Mouse (Mus musculus) limb, embryonic 10.5 days (tissue): Measurements from ENCODE around the gene Lrmda. TPM values are rescaled to one million over a fixed set of nuclear protein-coding genes. Genes with fewer than 3 reads are reported as not detected.
"Not testable (repeated sequence)": the region's sequence is repeated elsewhere in the genome, so short reads cannot be mapped to it uniquely, and the experiment has no call there.

ENCODE experiments used
- DNase-seq: peaks from one replicate; pipeline ENCODE4 v3.0.0-alpha.2; 2017; ENCODE audit warnings: low spot score
- H3K27ac ChIP-seq: fragments of 300-500 bp; sonication (generic); 2 replicates; pipeline ENCODE4 v1.5.1; 2016; ENCODE audit warnings: mild to moderate bottlenecking
- H3K27me3 ChIP-seq: fragments of 300-500 bp; sonication (generic); 2 replicates; pipeline ENCODE4 v1.6.1; 2016; ENCODE audit warnings: low read depth, mild to moderate bottlenecking; ENCODE audit not compliant: poor library complexity, severe bottlenecking
- H3K36me3 ChIP-seq: fragments of 300-500 bp; sonication (generic); 2 replicates; pipeline ENCODE4 v1.6.1; 2016; ENCODE audit warnings: mild to moderate bottlenecking, moderate library complexity
- H3K4me1 ChIP-seq: fragments of 300-500 bp; sonication (generic); 2 replicates; pipeline ENCODE4 v1.6.1; 2016
- H3K4me3 ChIP-seq: fragments of 300-500 bp; sonication (generic); 2 replicates; pipeline ENCODE4 v1.5.1; 2016; ENCODE audit warnings: mild to moderate bottlenecking, moderate library complexity
- H3K9me3 ChIP-seq: fragments of 300-500 bp; sonication (generic); replicated peaks from 2 replicates; pipeline ENCODE4 v1.6.1; 2016; ENCODE audit warnings: mild to moderate bottlenecking
- WGBS: fragments of 180-500 bp; shearing (Covaris S2); methylation state at CpG from one replicate; pipeline ENCODE4 v1.1.7; 2016; 5-methylcytosine and 5-hydroxymethylcytosine counted together
- polyA plus RNA-seq: library from polyadenylated mRNA; unstranded; fragments of >200 nt; fragmentation: Nextera tagmentation; extraction: Ambion mirVana; gene quantifications from 2 replicates; pipeline ENCODE4 v1.2.1, GENCODE M21; 2016

Gene Lrmda
- polyA plus RNA-seq, 1 experiment from 2014 or later, result 0.48 TPM

GRCm38 (mm10) chr14:22760241-22761039 lies 740.9 kb downstream of the Lrmda start:
- DNase-seq, result peak; percentile 50
- no peaks in the 10 kb centered on the region for H3K9me3 ChIP-seq
- 16% methylated on average over 7 of the region's 7 CpGs for WGBS
- no peaks in the 10 kb centered on the region for H3K36me3 ChIP-seq
- H3K27me3 ChIP-seq, result no peaks in the 10 kb centered on the region
- no peak overlapping the region for H3K27ac ChIP-seq
- H3K4me1 ChIP-seq, result peaks cover 25% of the 10 kb centered on the region
- H3K4me3 ChIP-seq, result no peak overlapping the region

DNA sequence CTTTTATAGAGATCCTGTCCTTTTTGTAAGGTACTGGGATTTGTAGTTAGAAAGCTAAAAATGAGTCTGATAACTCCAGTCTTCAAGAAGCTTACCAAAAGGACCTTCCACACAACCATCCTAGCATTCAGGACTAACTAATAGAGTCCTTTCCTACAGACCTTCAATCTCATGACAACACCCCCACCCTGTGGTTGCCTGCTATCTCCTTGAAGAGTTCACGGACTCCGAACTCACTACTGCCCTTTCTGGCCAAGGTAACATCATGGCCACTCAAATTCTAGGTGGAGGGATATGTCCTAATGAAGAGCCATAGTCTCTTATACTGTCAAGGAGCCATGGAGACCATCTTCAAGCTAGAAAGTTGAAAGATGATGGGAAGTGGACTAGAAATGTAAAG lies 762.2 kb downstream of the Lrmda start:
- peaks cover 30% of the 10 kb centered on the region for H3K27me3 ChIP-seq
- peaks cover 18% of the 10 kb centered on the region for H3K4me1 ChIP-seq
- no peak overlapping the region for H3K4me3 ChIP-seq
- no peaks in the 10 kb centered on the region for H3K9me3 ChIP-seq
- H3K36me3 ChIP-seq, result no peaks in the 10 kb centered on the region
- no peak for DNase-seq
- 78% methylated on average over 2 of the region's 2 CpGs for WGBS
- no peak overlapping the region for H3K27ac ChIP-seq

- 56% methylated on average over 2 of the region's 2 CpGs for WGBS
- H3K9me3 ChIP-seq, result no peaks in the 10 kb centered on the region
- H3K27ac ChIP-seq, result no peak overlapping the region
- H3K27me3 ChIP-seq, result peaks cover 35% of the 10 kb centered on the region
- DNase-seq, result no peak
- no peaks in the 10 kb centered on the region for H3K36me3 ChIP-seq
- no peak overlapping the region for H3K4me3 ChIP-seq
- H3K4me1 ChIP-seq, result peaks cover 18% of the 10 kb centered on the region
Observed at GRCm38 (mm10) chr14:22782365-22782764, 762.9 kb downstream of the Lrmda start.

DNA sequence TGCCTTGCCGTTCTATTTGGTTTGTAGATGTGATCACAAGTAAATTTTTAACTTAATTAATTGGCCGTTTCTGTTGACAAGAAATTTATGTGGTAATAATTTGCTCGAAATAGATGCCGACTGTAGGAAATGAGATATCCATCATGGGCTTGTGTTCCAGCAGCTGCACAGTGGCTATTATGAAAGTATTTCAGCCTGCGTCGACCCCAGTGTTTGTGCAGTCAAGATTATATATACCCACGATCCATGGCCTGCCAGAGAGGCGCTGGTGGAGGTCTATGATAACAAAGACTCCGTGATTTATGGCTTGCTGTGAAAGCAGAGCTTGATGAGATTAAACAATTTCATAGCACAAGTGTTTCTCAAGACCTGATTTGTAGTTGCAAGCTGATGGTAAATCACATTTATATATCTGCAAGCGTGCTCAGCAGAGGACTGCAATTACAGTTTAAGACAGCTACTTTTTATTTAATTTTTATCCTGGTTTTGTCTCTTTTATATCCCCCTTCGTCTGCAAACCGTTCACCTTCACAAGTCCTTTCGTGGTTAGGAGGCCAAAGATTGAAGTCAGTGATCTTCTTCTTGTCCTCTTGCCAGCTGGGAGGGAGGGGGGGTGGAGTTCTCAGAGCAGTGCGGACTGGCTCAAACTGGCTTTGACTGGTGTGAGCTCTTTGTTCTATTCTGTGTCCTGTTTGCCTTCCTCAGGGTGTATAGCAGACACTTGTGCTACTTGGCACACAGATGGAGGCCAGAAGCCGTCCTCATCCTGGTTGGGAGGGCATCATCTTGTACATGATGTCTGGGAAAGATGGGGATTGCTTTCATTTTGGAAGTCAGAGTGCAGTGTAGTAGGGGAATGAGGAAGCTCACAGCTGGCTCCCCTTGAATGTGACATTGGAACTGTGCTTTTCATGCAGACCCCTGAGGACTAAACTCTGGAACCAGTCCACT lies 764.0 kb downstream of the Lrmda start:
- WGBS, result 36% methylated on average over 15 of the region's 15 CpGs
- Histone ChIP-seq H3K9me3 (no peaks in the 10 kb centered on the region), H3K36me3 (no peaks in the 10 kb centered on the region), H3K4me3 (no peak overlapping the region), H3K4me1 (peaks cover 18% of the 10 kb centered on the region), H3K27me3 (peaks cover 41% of the 10 kb centered on the region), H3K27ac (peak overlapping the region; percentile 78)
- DNase-seq, result peak; percentile 71

DNA sequence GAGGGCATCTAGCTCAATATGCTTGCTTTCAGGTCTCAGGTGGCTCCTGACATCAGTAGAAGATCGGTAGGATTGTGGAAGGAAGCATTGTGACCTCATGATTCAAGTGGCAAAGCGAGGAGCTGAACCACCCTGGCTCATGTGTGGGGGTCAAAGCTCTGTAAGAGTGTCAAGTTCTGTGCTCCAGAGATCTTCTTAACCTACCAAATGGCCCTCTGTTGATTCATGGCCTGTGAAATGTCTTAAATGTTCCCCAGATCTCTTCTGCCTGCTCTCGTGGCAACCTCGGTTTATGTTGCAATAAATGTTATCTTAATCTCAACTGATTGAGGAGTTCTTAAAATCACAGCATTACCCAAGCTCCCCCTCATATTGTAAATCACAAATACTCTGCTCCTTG lies 780.5 kb downstream of the Lrmda start:
- no peak overlapping the region for H3K27ac ChIP-seq

DNA sequence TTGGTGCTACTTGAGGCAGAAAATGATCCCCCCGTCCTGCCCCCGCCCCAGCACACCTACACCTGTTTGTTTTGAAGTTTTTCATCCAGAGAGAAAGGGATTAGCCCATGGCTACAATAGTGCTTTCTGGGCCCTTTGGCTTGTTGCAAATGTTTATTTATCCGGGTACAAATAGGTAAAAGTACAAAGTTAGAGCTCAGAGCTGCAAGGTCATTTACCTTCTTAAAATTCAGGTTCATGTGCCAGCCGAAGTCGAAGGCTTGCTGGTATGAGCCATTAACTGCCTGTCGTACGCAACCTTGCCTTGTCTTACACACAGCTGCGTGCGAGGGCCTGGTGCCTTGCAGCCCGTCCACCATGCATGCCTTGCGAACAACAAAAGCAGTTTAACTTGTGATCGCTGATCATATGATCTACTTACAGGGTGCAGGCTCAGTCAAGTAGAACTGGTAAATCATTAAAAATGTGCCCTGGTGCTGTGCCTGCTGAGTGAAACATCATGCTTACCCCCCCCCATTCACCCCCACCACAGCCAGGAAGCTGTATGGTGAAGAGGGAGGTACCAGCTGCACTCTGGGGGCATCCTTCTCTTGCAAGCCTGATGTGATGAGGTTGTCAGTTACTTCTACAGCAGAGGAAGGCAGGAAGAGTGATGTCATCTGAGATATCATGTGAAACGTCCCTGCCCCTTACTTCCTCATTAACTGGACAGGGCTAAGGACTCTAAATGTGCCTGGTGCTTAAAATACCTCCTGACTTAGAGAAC lies 781.5 kb downstream of the Lrmda start:
- Histone ChIP-seq H3K4me1 (peaks cover 18% of the 10 kb centered on the region), H3K36me3 (no peaks in the 10 kb centered on the region), H3K27ac (0 out of 2 replicates have a peak overlapping the region, but pooled peaks have one; percentile 7), H3K9me3 (no peaks in the 10 kb centered on the region), H3K4me3 (no peak overlapping the region), H3K27me3 (peaks cover 27% of the 10 kb centered on the region; the same call in 1 of the 2 replicates)
- 83% methylated on average over 13 of the region's 13 CpGs for WGBS
- DNase-seq, result no peak

More for the DNA sequence above, 780.5 kb downstream of the Lrmda start:
- no peak for DNase-seq
- Histone ChIP-seq H3K4me1 (peaks cover 13% of the 10 kb centered on the region), H3K9me3 (no peaks in the 10 kb centered on the region), H3K36me3 (no peaks in the 10 kb centered on the region), H3K4me3 (no peak overlapping the region), H3K27me3 (peaks cover 26% of the 10 kb centered on the region; the same call in 1 of the 2 replicates)
- WGBS, result 56% methylated on average over 4 of the region's 4 CpGs

GRCm38 (mm10) chr14:22801714-22802113 lies 782.2 kb downstream of the Lrmda start:
- WGBS, result 84% methylated on average over 4 of the region's 4 CpGs
- H3K4me1 ChIP-seq, result peaks cover 23% of the 10 kb centered on the region
- not testable (repeated sequence) for H3K36me3 ChIP-seq, H3K27ac ChIP-seq, H3K9me3 ChIP-seq, DNase-seq, H3K4me3 ChIP-seq
- H3K27me3 ChIP-seq, result peaks cover 34% of the 10 kb centered on the region; the same call in 1 of the 2 replicates

DNA sequence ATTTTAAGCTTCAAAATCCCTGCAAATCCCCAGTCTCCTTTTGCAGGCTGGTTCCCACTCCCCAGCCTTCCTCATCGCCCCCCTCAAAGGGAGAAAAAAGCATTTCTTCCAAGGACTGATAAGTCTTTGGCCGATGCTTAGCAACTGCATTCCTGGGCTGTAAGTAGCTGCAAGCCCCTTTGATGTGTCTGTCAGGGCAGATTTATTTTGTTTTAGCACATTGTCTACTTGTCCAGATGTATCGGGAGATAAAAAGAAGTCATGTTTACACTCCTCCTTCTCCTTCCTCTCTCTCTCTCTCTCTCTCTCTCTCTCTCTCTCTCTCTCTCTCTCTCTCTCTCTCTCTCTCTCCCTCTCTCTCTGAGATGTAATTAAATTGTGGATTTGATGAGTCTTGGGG lies 787.8 kb downstream of the Lrmda start:
- Histone ChIP-seq H3K27ac (peak overlapping the region; percentile 77), H3K9me3 (no peaks in the 10 kb centered on the region), H3K36me3 (no peaks in the 10 kb centered on the region), H3K4me3 (no peak overlapping the region), H3K27me3 (peaks cover 70% of the 10 kb centered on the region; the same call in 1 of the 2 replicates), H3K4me1 (peaks cover 48% of the 10 kb centered on the region)
- no peak for DNase-seq
- WGBS, result 0% methylated on average over 3 of the region's 3 CpGs

GRCm38 (mm10) chr14:22807726-22808594 lies 788.4 kb downstream of the Lrmda start:
- DNase-seq, result peak; percentile 71
- Histone ChIP-seq H3K4me3 (peak overlapping the region; percentile 35), H3K27me3 (peaks cover 64% of the 10 kb centered on the region; the same call in 1 of the 2 replicates), H3K4me1 (peaks cover 53% of the 10 kb centered on the region), H3K36me3 (no peaks in the 10 kb centered on the region), H3K27ac (peak overlapping the region; percentile 77), H3K9me3 (no peaks in the 10 kb centered on the region)
- WGBS, result under 1% methylated on average over 20 of the region's 20 CpGs

DNA sequence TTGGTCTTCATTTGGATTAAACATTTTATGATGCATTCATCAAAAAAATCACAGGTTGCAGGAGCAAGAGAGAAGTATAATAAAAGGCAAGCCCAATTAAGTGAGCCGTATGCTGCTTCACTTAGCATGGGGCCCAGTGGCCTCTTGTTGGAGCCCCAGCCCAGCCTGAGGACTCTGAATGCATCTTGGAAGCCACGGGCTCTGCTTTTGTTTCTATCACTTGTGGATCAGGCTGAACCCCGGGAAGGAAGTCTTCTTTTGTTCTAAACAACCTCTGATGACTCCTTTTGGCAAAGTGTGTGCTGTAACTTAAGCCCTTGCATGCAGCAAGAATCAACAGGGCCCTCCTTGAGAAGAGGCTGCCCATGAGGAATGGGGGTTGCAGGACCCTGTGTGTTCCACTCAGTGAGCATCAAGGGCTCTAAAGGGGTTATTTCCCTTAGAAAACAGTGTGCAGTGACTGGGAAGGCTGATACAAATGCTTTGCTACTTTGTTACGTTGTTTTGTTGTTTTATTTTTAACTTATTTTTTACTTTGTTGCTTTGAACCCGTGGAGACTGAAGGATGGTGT lies 789.2 kb downstream of the Lrmda start:
- H3K4me1 ChIP-seq, result peaks cover 61% of the 10 kb centered on the region
- H3K4me3 ChIP-seq, result 0 out of 2 replicates have a peak overlapping the region, but pooled peaks have one; percentile 35
- peak; percentile 49 for DNase-seq
- peak overlapping the region; percentile 77 for H3K27ac ChIP-seq
- peaks cover 60% of the 10 kb centered on the region; the same call in 1 of the 2 replicates for H3K27me3 ChIP-seq
- no peaks in the 10 kb centered on the region for H3K36me3 ChIP-seq
- 31% methylated on average over 5 of the region's 5 CpGs for WGBS
- no peaks in the 10 kb centered on the region for H3K9me3 ChIP-seq

DNA sequence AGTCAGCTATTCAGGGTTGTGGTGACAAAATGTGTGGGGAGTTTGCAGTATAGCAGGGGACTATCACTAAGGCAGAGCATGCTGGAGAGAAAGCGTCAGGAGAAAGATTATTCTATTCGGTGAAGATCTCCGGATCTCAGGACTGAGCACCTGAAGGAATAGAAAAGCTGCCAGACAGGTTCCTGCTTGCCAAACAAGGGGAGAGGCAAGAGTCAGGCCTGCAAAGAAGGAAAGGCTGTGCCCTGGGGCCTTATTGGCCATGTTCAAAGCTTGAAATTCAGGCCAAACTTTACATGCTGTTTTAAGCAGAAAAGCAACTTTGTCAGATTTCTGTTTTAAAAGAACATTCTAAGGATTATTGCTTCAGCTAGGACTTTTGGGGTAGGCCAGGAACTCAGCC lies 789.7 kb downstream of the Lrmda start:
- Histone ChIP-seq H3K27me3 (peaks cover 54% of the 10 kb centered on the region; the same call in 1 of the 2 replicates), H3K4me3 (no peak overlapping the region), H3K9me3 (no peaks in the 10 kb centered on the region), H3K27ac (peak overlapping the region; percentile 27), H3K4me1 (peaks cover 66% of the 10 kb centered on the region), H3K36me3 (no peaks in the 10 kb centered on the region)
- WGBS, result 70% methylated on average over 3 of the region's 3 CpGs
- no peak for DNase-seq
